Mouse (Mus musculus) heart, adult 2 months (tissue): ENCODE measurements at regions not wholly inside any gene's neighbourhood (a gene's known extent, or its start where the extent isn't known, plus 50 kb on each side); places are given as distances from the start of the nearest gene placed in this dataset.

Experiments
- DNase-seq, 2 experiments: peaks; one replicate each; pipeline ENCODE4 v3.0.0; 2021
- H3K27ac ChIP-seq: fragments of 200-600 bp; 2 replicates; pipeline ENCODE4 v1.8.1; 2022
- H3K27me3 ChIP-seq: fragments of 200-500 bp; 2 replicates; pipeline ENCODE4 v1.6.1; 2012; ENCODE audit warnings: mild to moderate bottlenecking, low read length, inconsistent platforms, mixed read lengths; ENCODE audit not compliant: control insufficient read depth, insufficient read depth
- H3K36me3 ChIP-seq: fragments of 200-500 bp; 2 replicates; pipeline ENCODE4 v1.6.1; 2012; ENCODE audit warnings: low read length, inconsistent platforms; ENCODE audit not compliant: control insufficient read depth, insufficient read depth
- H3K4me1 ChIP-seq: fragments of 200-500 bp; 2 replicates; pipeline ENCODE4 v1.6.1; 2011; ENCODE audit warnings: low read length; ENCODE audit not compliant: control insufficient read depth, insufficient read depth
- H3K4me3 ChIP-seq: fragments of 200-600 bp; 2 replicates; pipeline ENCODE4 v1.8.1; 2022
- H3K79me2 ChIP-seq: fragments of 200-500 bp; replicated peaks from 2 replicates; pipeline ENCODE4 v1.6.1; 2012; ENCODE audit warnings: mild to moderate bottlenecking, inconsistent platforms, low read length, moderate library complexity, mixed read lengths; ENCODE audit not compliant: control insufficient read depth, insufficient read depth
- H3K9ac ChIP-seq: fragments of 200-500 bp; 2 replicates; pipeline ENCODE4 v1.6.1; 2012; ENCODE audit warnings: low read depth, mild to moderate bottlenecking, control low read depth, inconsistent platforms, low read length, mixed read lengths
- CTCF ChIP-seq: fragments of 200-600 bp; IDR thresholded peaks from 2 replicates; pipeline ENCODE4 v1.8.1; 2022; ENCODE audit warnings: antibody characterized with exemption, mild to moderate bottlenecking, moderate library complexity
- EP300 ChIP-seq: fragments of 200-500 bp; IDR thresholded peaks from 2 replicates; pipeline ENCODE4 v1.6.1; 2011; ENCODE audit warnings: low read depth, low read length, control low read depth; ENCODE audit not compliant: insufficient read depth
- POLR2A ChIP-seq: fragments of 200-500 bp; IDR thresholded peaks from 2 replicates; pipeline ENCODE4 v1.6.1; 2011; ENCODE audit warnings: mild to moderate bottlenecking, low read depth, low read length, control low read depth; ENCODE audit not compliant: insufficient read depth
- WGBS: fragments of 180-500 bp; shearing (Covaris S2); methylation state at CpG from one replicate; pipeline ENCODE4 v1.1.7; 2018; 5-methylcytosine and 5-hydroxymethylcytosine counted together
- intact Hi-C: fragments of 180-260 bp; cut with DNase I; formaldehyde crosslinking; loops from one replicate; pipeline ENCODE4 v1.15.1; 2025

GRCm38 (mm10) chr3:34532451-34532850 is 117.8 kb upstream of the Sox2 start:
- Histone ChIP-seq H3K4me3 (no peak overlapping the region), H3K36me3 (no peaks in the 10 kb centered on the region), H3K4me1 (no peaks in the 10 kb centered on the region), H3K9ac (no peak overlapping the region), H3K27me3 (no peaks in the 10 kb centered on the region), H3K79me2 (no peaks in the 10 kb centered on the region), H3K27ac (no peak overlapping the region)
- intact Hi-C loops, result no loop called here
- no peak for DNase-seq
- WGBS, result 57% methylated on average over 3 of the region's 3 CpGs
- TF ChIP-seq EP300, result no peak
- no peak for TF ChIP-seq POLR2A
- no peak for TF ChIP-seq CTCF

GRCm38 (mm10) chr3:34531836-34532235 is 118.4 kb upstream of the Sox2 start:
- H3K4me1 ChIP-seq, result no peaks in the 10 kb centered on the region
- intact Hi-C loops, result no loop called here
- 67% methylated on average over 7 of the region's 7 CpGs for WGBS
- H3K36me3 ChIP-seq, result no peaks in the 10 kb centered on the region
- no peaks in the 10 kb centered on the region for H3K27me3 ChIP-seq
- no peak overlapping the region for H3K27ac ChIP-seq
- H3K4me3 ChIP-seq, result no peak overlapping the region
- H3K79me2 ChIP-seq, result no peaks in the 10 kb centered on the region
- no peak overlapping the region for H3K9ac ChIP-seq
- no peak for TF ChIP-seq POLR2A
- TF ChIP-seq EP300, result no peak
- TF ChIP-seq CTCF, result no peak
- no peak for DNase-seq

- intact Hi-C loops, result no loop called here
- no peak for DNase-seq
- TF ChIP-seq POLR2A, result no peak
- no peak for TF ChIP-seq CTCF
- no peak for TF ChIP-seq EP300
- Histone ChIP-seq H3K27me3 (no peaks in the 10 kb centered on the region), H3K4me3 (no peak overlapping the region), H3K79me2 (no peaks in the 10 kb centered on the region), H3K36me3 (no peaks in the 10 kb centered on the region), H3K27ac (no peak overlapping the region), H3K9ac (no peak overlapping the region), H3K4me1 (no peaks in the 10 kb centered on the region)
These were observed 122.7 kb upstream of the Sox2 start for GRCm38 (mm10) chr3:34527546-34527945.

- TF ChIP-seq POLR2A (no peak), CTCF (no peak), EP300 (no peak)
- WGBS, result 74% methylated on average over 5 of the region's 5 CpGs
These were observed 124.5 kb upstream of the Sox2 start for GRCm38 (mm10) chr3:34525730-34526129.

GRCm38 (mm10) chr3:34522054-34522684 is 128.0 kb upstream of the Sox2 start:
- no peak for DNase-seq
- Histone ChIP-seq H3K4me3 (no peak overlapping the region), H3K9ac (no peak overlapping the region), H3K27ac (no peak overlapping the region), H3K27me3 (no peaks in the 10 kb centered on the region), H3K79me2 (no peaks in the 10 kb centered on the region), H3K4me1 (no peaks in the 10 kb centered on the region), H3K36me3 (no peaks in the 10 kb centered on the region)
- whole genome bisulfite sequencing, result 80% methylated on average over 6 of the region's 6 CpGs
- intact Hi-C loops, result no loop called here
- no peak for TF ChIP-seq EP300
- TF ChIP-seq CTCF, result no peak
- no peak for TF ChIP-seq POLR2A

More at GRCm38 (mm10) chr3:34525730-34526129, 124.5 kb upstream of the Sox2 start:
- Histone ChIP-seq H3K9ac (no peak overlapping the region), H3K27ac (no peak overlapping the region), H3K4me3 (no peak overlapping the region), H3K27me3 (no peaks in the 10 kb centered on the region), H3K79me2 (no peaks in the 10 kb centered on the region), H3K4me1 (no peaks in the 10 kb centered on the region), H3K36me3 (no peaks in the 10 kb centered on the region)
- DNase-seq, result no peak
- intact Hi-C loops, result no loop called here

- Histone ChIP-seq H3K27me3 (no peaks in the 10 kb centered on the region), H3K4me3 (no peak overlapping the region), H3K27ac (no peak overlapping the region), H3K79me2 (no peaks in the 10 kb centered on the region), H3K4me1 (no peaks in the 10 kb centered on the region), H3K36me3 (no peaks in the 10 kb centered on the region), H3K9ac (no peak overlapping the region)
- DNase-seq, result no peak
- 76% methylated on average over 14 of the region's 14 CpGs for WGBS
- no peak for TF ChIP-seq POLR2A
- TF ChIP-seq CTCF, result no peak
- TF ChIP-seq EP300, result no peak
- intact Hi-C loops, result no loop called here
These were observed 128.7 kb upstream of the Sox2 start for GRCm38 (mm10) chr3:34521357-34522053.
